Mouse (Mus musculus) layer of hippocampus, postnatal 10 days (tissue): ENCODE data around the gene Lrrc75b. TPM values are rescaled to one million over a fixed set of nuclear protein-coding genes. Genes with fewer than 3 reads are reported as not detected.
A peak's percentile ranks its signal among the peaks of the same experiment; 100 is the strongest.
"Not testable (repeated sequence)": the region's sequence is repeated elsewhere in the genome, so short reads cannot be mapped to it uniquely, and the experiment has no call there.

Source experiments
- DNase-seq, 2 experiments: peaks; one replicate each; pipeline ENCODE4 v3.0.0; 2021; ENCODE audit warnings: low spot score in 2 of 2
- total RNA-seq, 2 experiments: library from RNA; stranded (reverse); gene quantifications; 2 replicates each; pipeline ENCODE4 v1.2.3; 2021

The Lrrc75b gene
- total RNA-seq, 2 experiments from 2014 or later: 24.0 to 24.7 TPM

DNA sequence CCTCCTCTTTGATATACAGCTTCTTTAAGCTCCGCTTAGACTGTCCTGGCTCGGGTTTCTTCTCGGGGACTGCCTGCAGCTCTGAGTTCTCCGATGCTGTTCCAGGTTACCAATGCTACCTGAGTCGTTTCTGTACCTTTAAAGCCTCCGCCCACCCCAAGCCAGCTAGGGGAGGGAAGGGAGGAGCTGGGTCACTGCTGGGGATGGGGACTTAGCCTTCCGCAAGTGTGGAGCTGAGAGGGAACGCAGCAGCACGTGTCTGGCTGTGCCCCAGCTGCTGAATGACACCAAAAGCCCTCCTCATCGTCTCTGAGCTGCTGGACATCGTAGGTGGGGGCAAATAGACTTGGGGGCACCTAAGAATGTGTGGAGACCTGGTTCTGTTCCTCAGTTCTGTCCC is 8.3 kb upstream of the Lrrc75b start:
- no peak for DNase-seq

DNA sequence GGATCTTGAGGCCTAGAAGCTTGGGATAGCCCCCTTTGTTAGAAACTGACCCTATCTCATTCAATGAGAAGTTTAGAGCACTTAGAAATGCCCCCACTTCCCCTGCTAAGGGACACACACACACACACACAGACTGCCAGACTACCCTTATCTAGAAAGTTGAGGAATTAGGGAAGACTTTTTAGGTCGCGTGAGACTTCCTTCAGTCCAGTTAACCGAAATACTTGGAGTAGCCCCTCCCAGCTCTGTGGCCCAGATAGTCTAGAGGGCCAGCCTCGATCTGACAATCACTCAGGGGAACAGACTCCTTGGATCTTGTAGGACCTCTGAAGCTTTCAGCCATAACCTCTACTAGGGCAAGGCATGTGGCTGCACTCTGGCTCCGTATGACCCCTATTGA is 7.9 kb upstream of the Lrrc75b start:
- DNase-seq: no peak

DNA sequence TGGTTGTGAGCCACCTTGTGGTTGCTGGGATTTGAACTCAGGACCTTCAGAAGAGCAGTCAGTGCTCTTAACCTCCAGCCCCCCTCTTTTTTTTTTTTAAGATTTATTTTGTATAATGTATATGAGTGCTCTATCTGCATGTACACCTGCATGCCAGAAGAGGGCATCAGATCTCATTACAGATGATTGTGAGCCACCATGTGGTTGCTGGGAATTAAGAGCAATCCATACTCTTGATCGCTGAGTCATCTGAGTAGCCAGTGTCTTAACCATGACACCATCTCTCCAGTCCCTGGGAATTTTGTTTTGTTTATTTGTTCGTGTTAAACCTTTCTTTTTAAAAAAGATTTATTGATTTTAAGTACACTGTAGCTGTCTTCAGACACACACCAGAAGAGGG is 6.6 kb upstream of the Lrrc75b start:
- not testable (repeated sequence) for DNase-seq

DNA sequence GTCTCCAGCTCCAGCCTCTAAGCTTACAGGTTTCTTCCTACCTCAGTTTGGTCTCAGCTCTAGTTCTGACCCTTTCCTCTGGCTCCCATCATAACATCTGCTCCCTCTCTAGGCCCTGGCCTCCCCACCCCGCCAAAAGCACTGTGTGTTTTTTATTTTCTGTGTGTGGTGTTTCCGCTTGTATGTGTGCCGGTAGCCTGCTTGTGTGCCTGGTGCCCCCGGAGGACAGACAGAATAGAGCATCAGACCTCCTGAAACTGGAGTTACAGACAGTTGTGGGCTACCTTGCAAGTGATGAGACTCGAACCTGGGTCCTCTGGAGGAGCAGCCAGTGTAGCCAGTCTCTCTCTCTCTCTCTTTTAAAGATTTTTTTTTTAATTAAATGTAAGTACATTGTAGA is 6.2 kb upstream of the Lrrc75b start:
- DNase-seq: no peak

DNA sequence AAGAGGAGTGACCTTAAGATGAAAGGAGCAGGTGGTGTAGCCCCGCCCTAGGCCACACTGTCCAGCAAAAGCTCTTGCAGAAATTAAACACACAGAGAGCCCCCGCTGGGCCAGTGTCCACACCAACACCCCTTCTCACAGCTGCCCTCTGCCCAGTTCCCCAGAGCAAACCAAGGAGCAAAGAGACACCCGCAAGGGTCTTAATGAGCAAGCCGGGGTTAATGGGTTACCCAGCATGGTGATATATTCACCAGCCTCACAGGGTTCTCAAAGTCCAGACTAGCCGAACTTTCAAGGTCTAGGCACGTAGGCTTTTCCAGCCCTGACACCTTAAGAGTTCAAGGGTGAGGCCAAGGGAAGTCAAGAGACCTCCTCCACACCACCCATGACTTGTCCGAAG is 5.8 kb upstream of the Lrrc75b start:
- DNase-seq: no peak

DNA sequence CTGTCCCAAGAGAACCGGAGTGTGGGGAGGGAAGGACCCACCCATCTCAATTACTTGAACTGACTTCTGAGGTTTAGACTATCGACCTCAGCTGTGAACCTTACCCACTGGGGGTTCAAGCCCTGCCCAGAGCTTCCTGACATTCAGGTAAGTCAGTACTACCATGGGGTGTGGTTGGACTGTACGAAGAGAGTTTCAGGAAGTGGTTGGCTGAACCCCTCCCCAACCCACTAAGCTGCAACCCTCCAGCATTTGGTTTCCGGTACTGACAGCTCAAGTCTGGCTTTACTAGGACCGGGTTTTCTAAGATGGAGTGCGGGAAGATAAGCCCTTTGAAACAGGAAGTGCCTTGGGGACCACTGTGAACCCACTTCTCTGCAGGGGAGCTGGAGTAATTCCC is 5.3 kb upstream of the Lrrc75b start:
- no peak for DNase-seq

DNA sequence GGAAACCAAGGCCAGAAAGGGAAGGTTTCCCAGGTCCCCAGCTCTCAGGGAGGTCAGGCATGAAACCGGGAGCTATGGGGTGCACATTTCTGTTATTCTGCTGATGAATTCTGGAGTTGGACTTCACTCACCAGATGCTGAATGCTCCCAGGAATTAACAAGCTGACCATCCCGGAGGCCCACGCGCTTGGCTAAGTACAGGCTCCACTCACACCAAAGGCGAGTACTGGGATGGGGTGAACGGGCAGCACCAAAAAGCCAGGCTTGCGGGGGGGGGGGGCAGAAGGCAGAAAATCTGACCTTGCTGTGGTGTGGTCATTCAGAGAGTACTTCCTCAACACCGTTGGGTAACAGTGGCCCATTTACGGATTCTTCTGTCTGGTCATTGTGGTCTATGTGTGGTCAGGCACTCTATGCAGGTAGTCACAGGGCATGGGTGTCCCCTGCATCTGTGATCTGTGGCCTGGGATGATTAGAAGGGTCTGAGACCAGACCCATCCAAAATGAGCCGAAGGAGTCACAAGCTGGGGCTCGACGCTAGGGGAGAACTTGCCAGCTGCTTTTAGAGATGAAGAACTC is 4.6 kb upstream of the Lrrc75b start:
- no peak for DNase-seq

DNA sequence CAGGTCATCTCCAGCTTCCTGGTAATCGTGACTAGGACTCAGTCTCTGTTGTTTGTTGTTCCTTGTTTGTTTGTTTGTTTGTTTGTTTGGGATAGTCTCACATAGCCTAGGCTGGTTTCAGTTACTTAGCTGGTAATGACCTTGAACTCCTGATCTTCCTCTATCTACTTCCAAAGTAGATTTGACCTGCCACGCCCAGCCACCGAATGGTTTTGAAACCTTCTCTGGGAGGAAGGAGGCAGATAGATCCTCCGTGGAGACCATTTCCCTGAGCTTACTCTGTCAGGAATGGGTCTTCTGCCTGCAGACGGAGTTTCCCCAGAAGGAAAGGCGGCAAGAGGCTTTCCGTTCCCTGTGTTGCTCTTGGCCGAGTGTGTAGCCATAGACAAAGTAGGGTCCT is 2.5 kb upstream of the Lrrc75b start:
- no peak for DNase-seq

DNA sequence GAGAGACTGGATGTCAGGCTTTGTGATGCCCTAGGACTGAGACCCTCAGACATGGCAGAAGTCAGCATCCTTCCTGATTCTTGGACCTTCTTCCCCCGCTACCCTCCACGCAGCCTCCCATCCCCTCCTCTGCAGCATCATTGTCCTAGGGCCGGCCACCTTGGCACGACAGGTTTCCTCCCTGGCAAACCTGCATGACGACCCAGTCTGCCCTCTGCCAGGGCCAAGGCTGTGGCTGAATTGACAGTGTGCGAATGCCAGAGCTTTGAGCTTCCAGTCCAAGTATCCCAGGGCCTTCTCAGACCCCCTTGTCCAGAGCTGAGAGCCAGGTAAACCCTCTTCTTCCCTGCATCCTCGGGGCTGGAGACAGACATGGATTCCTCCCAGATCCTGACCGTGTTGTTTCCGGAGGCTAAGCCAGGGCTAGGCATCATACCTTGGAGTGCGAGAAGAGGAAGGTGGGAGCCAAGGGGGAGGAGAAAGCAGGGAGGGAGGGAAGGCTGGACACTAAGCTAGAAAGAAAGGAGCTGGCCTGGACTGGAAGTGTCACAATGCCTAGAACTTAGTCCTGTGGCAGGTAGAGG is 1.0 kb upstream of the Lrrc75b start, which contains the start of gene Ggt1:
Gene Ggt1 (plus strand): TSS at position 534 of the 584 bp plus-strand sequence.
- DNase-seq: no peak

DNA sequence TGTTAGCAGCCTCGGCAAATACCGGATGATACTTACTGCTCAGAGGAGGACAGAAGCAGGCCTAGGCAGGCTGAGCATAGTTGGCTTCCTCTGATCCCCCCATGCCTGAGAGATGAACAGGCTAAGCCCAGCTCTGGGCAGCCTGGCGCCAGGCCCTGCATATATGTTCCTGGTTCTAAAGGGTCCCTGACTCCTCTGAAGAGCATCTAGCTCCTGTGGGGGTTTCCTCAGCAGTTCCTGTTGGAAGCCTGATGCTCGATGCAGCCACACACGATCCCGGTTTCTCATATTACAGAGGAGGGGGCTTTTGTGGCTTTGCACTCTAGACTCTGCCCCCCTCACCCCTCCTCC is 394 bp upstream of the Lrrc75b start:
- DNase-seq: no peak

DNA sequence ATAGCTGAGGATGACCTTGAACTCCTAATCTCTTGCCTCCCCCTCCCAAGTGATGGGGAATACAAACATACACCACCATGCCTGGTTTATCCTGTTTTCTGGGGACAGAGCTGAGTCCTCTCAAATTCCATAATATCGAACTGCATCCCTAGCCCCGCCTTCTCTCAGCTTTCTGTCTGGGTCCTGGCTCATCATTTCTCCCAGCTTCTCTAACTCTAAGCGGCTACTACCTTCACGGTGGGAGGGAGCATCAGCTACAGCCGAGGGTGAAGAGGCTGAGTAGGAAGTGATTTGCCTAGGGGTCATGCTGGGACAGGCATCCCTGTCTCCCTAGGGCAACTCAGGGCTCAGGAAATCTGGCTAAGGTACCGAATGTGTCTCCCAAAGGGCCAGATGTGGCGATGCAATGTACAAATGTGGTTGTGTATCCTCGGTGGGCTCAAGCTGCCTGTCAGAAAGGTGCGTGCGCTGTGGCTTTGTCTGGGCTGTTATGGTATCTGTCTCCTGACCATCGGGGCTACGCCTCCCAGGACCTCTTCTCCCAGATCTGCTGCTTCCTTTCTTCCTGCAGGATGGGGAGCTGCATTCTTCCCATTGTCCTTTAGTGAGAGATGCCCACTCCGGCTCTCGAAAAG is 972 bp downstream of the Lrrc75b start:
- peak in 1 of 2 experiments; percentile 36 for DNase-seq

DNA sequence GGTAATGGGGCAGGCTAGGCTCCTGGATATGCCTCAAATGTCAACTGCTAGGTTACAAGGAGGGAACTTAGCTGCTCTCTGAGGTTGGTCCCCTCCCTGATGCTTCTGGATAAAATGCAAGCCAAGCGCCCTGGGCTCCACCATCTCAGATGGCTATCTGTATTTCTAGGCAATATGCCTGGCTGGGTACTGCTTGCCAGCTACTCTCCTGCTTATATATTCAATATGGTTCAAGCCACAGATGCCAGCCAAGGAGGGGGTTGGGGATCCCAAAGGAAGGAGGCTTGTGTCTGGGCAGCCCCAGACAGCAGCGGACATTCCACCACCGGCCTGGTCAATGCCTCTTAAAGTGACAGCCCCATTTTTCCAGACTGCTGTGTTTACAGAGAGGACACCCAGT is 1.6 kb downstream of the Lrrc75b start:
- peak; percentile 36 to 51 for DNase-seq

DNA sequence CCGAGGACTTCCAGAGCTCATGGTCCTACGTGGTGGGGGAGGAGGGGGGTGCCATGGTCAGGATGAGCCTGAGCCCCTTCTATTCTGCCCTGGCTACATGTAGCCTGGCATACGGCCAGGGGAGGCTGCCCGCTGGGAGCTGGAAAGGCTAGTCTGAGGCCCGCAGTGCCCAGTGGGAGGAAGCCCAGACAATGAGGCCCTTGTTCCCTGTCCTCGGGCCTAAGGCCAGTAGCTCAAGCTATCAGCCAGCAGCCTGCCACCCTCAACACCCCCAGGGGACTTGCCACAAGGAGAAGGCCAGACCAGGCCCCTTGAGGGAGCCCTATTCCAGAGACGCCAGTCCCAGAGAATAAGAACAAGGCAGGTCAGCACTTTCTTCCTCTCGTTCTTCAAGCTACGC is 4.1 kb downstream of the Lrrc75b start:
- DNase-seq: peak; percentile 79 to 82

DNA sequence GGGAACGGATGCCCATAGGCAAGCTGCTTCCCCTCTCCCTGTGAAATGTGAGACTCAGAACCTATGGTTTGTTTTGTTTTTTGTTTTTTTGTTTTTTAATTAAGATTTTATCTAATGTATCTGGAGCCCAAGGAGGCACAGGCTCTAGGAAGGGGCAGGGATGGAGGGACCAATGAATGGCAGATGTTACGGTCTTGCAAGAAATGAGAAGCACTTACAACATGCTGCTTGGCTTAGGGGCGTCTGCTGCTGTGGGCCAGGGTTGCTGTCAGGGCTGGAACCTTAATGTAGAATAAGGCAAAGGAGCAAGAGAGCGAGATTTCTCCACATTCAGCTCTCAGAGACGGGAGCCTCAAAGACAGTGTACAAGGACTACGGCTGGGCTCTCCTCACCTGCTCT is 4.6 kb downstream of the Lrrc75b start:
- DNase-seq: no peak

DNA sequence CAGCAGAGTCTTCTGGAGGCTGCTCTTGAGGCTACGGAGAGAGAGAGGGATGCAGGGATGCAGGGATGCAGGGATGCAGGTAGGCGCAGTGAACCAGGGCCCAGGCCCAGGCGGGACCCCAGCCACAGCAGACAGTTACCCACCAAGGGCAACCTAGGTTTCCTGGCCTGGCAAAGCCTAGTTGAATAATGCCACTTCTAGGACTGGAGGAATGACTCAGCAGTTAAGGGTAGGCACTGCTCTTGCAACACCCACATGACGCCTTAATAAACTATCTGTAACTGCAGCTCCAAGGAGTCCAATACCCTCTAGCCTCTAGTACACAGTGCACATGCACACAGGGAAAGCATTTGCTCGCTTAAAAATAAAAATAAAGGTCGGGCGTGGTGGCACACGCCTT is 6.0 kb downstream of the Lrrc75b start:
- no peak for DNase-seq

DNA sequence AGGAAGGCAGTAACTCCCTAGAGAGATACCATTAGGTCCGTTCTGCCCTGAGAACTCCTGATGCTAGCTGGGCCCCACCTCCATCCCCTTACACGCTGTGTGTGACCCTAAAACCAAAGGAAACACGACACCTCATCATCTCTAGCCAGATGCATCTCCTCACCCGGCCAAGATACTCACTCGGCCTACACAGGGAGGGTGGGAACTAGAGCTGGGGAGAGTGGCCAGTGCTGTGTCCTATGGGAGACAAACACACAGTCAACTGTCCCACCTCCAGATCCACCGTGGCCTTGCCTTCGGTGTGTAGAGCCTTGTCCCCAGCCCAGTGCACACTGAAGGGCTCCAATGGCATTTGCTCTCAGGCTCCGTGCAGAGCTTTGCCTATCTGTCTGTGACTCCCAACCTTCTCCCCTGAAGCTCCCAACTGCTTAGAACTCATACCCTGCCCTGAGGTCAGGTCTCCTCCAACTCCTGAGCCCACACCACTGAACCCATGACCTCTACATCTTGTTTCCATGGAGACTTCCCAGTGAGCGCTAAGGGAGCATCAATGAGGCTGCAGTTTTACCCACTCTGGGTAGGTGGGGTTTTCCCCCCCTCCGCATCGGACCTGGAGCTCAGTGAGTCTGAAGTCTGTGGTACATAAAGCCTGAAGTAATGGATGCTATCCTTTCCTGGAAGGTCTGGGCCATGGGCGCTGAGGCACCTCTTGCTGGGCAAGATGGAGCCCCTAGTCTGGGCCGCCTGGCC is 7.3 kb downstream of the Lrrc75b start:
- DNase-seq: no peak

DNA sequence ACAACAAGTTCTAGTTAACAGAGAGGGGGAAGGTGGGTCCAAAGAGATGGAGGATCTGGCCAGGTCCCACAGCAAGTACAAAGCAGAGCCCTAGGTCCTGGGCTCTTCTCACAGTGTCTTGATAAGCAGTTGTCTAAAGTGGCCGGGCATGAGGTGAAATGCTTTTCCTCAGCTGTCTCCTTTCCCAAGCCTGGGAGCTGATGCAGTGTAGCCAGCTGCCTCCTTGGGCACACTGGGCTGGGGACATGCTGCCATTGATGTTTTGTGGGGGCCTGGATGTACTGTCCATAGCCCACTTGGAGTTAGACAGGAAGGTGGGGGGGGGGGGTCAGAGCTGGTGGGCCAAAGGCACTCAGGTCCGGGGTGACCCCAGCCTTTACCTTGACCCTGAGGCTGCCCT is 8.0 kb downstream of the Lrrc75b start:
- no peak for DNase-seq

DNA sequence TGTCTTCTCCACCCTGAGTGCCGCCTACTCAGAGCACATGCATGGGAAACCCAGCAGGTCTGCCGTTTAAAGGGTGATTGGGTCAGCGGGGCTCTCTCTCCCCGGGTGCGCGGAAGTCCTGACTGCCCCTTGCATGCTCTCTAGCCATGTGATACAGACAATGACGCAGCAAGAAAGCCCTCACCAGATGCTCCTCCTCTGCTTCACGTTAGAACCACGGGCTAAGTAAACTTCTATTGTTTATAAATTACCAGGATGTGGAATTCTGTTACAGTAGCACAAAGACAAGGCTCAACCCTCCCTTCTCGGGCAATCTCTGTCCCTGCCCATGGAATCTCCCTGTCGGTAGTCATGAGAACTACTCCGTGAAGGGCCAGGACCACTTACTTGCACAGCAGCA is 9.0 kb downstream of the Lrrc75b start:
- no peak for DNase-seq

DNA sequence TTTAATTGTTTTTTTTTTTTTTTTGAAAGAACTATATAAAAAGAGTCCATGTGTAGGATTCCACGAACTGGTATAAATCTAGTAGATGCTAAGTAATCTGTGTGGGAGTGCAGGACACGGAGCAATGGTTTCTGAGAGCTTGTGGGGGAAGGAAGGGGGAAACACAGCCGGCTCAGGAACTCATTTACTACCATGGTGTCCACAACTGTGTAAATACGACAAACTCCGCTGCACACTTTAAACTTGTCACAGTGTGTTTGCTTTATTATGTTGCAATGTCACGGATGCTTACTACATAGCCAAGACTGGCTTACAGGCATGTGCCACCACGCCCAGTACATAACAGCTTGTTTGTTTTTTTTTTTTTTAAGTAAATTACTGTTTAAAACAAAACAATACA is 10.2 kb downstream of the Lrrc75b start:
- DNase-seq: no peak

DNA sequence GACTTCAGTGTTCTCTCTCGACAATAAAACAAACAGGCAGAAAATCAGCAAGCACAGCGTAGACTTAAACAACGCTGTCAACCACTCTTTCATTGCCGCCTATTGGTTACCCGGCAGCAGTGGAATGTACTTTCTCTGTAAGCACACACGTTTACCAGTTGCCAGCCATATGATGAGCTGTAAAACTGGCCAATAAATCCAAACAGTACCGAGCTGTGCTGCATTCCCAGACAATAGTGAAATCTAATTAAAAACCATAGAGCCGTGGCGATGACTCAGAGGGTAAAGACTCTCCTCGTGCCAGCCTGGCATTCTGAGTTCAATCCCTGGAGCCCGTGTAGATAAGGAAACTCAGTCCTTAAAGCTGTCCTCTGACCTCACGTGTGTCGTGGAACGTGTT is 11.6 kb downstream of the Lrrc75b start:
- DNase-seq: no peak

DNA sequence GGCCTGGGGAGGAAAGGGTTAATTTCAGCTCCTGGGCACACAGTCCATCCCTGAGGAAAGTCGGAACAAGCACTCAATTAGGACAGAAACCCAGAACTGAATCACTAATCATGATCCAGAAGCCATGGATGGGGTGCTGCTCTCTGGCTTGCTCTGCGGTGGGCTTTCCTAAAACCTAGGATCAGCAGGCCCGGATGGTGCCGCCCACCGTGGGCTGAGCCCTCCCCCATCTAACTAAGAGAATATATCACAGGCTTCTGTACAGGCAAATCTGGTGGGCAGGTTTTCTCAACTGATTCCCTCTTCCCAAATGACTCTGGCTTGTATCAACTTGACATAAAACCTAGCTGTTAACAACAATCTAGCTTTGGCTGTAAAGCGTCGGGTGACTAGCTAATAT is 12.2 kb downstream of the Lrrc75b start:
- DNase-seq: no peak

DNA sequence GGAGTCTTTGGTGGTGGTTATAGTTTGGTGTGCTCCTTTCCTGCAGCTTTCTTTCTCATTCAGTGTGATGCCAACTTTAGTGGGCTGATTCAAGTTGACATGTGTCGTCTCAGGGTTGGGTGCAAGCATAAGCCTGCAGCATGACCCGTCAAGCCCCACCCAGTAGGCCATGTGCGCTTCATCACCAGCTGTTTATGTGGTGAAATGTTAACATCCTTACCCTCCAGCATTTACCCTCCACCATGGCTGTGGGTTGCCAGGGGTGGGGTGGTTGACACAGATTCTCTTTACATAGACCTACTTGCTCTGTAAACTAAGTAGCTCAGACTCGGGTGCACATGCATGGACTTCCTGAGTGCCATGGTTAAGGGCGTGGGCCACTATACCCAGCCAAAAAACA is 24.0 kb downstream of the Lrrc75b start:
- DNase-seq: no peak
